Mouse (Mus musculus): ENCODE results near the gene Cpne1. TPM values are rescaled to one million over a fixed set of nuclear protein-coding genes. Genes with fewer than 3 reads are reported as not detected.
A peak's percentile ranks its signal among the peaks of the same experiment; 100 is the strongest.

The Cpne1 gene
- 43.1 and 44.9 TPM in 2 replicates for polyA plus RNA-seq (2015; fragmentation: Nextera tagmentation; extraction: Ambion mirVana)

DNA sequence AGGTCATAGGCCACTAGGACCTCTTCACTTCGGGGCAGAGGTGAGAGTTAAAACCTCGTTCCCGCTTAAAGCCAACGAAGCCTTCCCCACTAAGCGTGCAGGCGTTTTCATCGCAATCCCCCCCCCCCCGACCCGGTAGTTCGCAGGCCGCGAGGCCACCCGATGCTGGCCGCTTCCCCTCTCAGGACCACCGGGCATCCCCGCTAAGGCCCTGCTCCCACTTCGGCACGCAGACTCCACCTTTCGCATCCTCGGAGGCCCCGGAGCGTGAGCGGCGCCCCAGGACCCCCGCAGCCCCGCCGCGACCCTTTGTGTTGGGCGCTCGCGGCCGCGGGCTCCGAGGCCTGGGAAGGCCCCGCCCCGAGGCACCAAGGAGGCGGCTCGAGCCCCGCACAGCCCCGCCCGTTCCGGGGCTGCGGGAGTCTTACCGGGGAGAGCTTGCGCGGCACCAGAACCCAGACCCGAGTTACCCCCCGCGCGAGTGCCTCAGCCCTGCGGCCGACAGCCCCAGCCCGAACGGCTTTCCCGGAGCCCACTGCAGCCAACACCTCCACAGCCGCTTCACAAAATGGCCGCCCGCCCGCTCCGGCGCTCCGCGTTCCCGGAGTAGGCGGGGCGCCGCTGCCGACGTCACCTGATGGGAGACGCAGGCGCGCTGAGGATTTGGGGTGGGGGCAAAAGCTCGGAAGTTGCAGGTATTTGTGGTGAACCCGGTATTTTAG is at the start of gene Cpne1, which contains the start of gene Rbm12:
Cpne1 (minus strand) TSS at position 608 of the 722 bp plus-strand sequence.
Rbm12 (minus strand) TSS at position 621 of the 722 bp plus-strand sequence.
- ATAC-seq (replicated peaks; ENCODE audit: low FRiP score, low read depth) (peak; percentile 90), DNase-seq (ENCODE audit: low spot score) (peak; percentile 94)
- under 1% methylated on average over 73 of the region's 74 CpGs for WGBS
- peak within 1 kb of the TSS; percentile 94 for H3K27ac ChIP-seq
- no peaks in the 10 kb centered on the region for H3K27me3 ChIP-seq (ENCODE audit: insufficient read depth, low read length)
- peak within 1 kb of the TSS; percentile 99 for H3K4me3 ChIP-seq (replicated peaks; ENCODE audit: low read depth, low read length)
- no peaks in the 10 kb centered on the region; the same call in 1 of the 2 replicates for H3K4me1 ChIP-seq (replicated peaks; ENCODE audit: insufficient read depth, low read length)
- H3K9me3 ChIP-seq (replicated peaks; ENCODE audit: low read length), result no peaks in the 10 kb centered on the region
- no peaks in the 10 kb centered on the region for H3K36me3 ChIP-seq (ENCODE audit: insufficient read depth, low read length)
- no peak for TF ChIP-seq CTCF (IDR thresholded peaks at IDR 0.05; ENCODE audit: low read depth)
- H3K4me2 ChIP-seq (ENCODE audit: low read length), result peak within 1 kb of the TSS; percentile 75
- peak within 1 kb of the TSS; percentile 97 for H3K9ac ChIP-seq (ENCODE audit: low read depth, low read length)

DNA sequence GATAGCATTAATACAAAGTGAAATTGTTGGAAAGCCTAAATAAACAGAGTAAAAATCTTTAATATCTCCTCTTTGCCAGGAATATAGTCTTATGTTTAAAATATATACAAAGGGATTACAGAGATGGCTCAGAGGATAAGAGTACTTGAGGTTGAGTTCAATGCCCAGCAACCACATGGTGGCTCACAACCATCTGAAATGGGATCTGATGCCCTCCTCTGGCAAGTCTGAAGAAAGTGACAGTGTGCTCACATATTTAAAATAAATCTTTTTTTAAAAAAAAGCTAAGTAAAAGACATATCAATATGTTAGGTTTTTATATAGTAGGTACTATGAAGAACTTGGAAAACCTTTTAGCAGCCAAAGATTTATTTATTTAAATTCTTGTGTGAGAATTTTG is 39.8 kb upstream of the Cpne1 start:
- Histone ChIP-seq H3K4me1 (replicated peaks; ENCODE audit: insufficient read depth, low read length) (no peaks in the 10 kb centered on the region), H3K27ac (no peak overlapping the region), H3K9ac (ENCODE audit: low read depth, low read length) (no peak overlapping the region), H3K27me3 (ENCODE audit: insufficient read depth, low read length) (no peaks in the 10 kb centered on the region), H3K4me3 (replicated peaks; ENCODE audit: low read depth, low read length) (no peak overlapping the region), H3K9me3 (replicated peaks; ENCODE audit: low read length) (no peaks in the 10 kb centered on the region), H3K36me3 (ENCODE audit: insufficient read depth, low read length) (peaks cover 52% of the 10 kb centered on the region), H3K4me2 (ENCODE audit: low read length) (no peak overlapping the region)
- TF ChIP-seq CTCF (IDR thresholded peaks at IDR 0.05; ENCODE audit: low read depth), result 0 out of 2 replicates have a peak, but pooled peaks have one; percentile 24
- ATAC-seq (replicated peaks; ENCODE audit: low FRiP score, low read depth) (no peak), DNase-seq (ENCODE audit: low spot score) (no peak)

DNA sequence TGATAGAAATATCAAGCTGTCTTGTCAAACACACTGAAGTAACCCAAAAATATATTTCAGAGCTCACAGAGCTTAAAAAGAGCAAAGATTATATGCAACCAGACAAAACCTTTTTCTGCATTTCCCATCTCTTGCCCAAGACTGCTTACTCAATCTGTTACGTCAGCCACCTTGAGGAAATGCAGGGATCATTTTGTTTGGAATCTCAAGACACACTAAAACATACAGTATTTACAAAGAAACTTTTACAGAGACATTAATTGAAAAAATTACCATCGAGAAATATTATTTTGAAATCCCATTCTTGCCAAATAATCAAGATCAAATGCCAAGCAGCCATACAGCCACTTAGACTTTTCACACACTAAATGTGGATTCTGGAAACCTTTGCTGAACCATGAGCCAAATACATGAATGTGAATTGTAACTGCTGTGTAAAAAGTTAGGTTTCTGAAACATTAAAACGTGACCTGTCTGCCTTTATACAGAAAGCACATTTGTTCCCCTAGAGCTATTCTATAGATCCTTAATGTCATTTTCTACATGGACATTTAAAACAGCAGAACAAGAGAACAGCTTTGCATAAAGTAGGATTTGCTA is 35.7 kb upstream of the Cpne1 start:
- ATAC-seq (replicated peaks; ENCODE audit: low FRiP score, low read depth) (no peak), DNase-seq (ENCODE audit: low spot score) (no peak)
- TF ChIP-seq CTCF (IDR thresholded peaks at IDR 0.05; ENCODE audit: low read depth), result no peak
- no peak overlapping the region for H3K4me2 ChIP-seq (ENCODE audit: low read length)
- H3K27ac ChIP-seq, result no peak overlapping the region
- no peaks in the 10 kb centered on the region for H3K27me3 ChIP-seq (ENCODE audit: insufficient read depth, low read length)
- peaks cover 3% of the 10 kb centered on the region; the same call in 1 of the 2 replicates for H3K4me1 ChIP-seq (replicated peaks; ENCODE audit: insufficient read depth, low read length)
- 89% methylated on average over 3 of the region's 3 CpGs for WGBS
- peaks cover 31% of the 10 kb centered on the region for H3K36me3 ChIP-seq (ENCODE audit: insufficient read depth, low read length)
- H3K9me3 ChIP-seq (replicated peaks; ENCODE audit: low read length), result no peaks in the 10 kb centered on the region
- no peak overlapping the region for H3K4me3 ChIP-seq (replicated peaks; ENCODE audit: low read depth, low read length)
- H3K9ac ChIP-seq (ENCODE audit: low read depth, low read length), result no peak overlapping the region

DNA sequence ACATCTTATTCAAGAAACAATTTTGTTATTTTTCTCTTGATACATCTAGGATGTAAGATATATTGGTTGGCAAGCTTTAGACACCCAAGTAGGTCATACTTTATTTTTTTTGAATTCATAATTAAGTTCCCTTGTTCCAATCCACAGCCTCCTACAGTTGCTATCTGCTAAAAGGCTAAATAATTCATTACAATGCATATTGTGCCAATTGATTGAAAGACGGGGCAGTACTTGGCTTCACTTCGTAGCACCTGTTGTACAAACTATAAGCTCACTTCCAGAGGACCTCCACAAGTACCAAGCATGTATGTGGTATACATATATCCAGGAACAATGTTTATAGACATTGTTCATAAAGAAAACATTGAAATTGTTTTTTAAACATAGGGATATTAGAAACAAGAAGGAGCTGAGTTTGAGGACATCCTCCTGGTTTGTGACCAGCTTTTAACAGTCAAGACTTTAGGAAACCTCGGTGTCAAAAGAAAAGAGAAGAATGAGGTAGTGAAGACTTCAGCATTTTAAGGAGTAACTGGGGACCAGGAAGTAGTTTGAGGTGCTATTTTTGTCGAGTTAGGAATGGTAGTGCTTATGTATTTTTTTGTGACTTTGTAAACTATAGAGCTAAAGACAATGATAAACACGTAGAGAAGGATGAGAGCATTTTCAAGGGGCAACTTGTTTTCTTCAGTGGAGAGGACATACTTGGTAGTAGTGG is 34.7 kb upstream of the Cpne1 start:
- Histone ChIP-seq H3K4me3 (replicated peaks; ENCODE audit: low read depth, low read length) (no peak overlapping the region), H3K9me3 (replicated peaks; ENCODE audit: low read length) (no peaks in the 10 kb centered on the region), H3K4me2 (ENCODE audit: low read length) (no peak overlapping the region), H3K9ac (ENCODE audit: low read depth, low read length) (no peak overlapping the region), H3K36me3 (ENCODE audit: insufficient read depth, low read length) (peaks cover 28% of the 10 kb centered on the region), H3K27ac (no peak overlapping the region; the same call in 1 of the 2 replicates), H3K27me3 (ENCODE audit: insufficient read depth, low read length) (no peaks in the 10 kb centered on the region), H3K4me1 (replicated peaks; ENCODE audit: insufficient read depth, low read length) (peaks cover 3% of the 10 kb centered on the region; the same call in 1 of the 2 replicates)
- no peak for ATAC-seq (replicated peaks; ENCODE audit: low FRiP score, low read depth)
- TF ChIP-seq CTCF (IDR thresholded peaks at IDR 0.05; ENCODE audit: low read depth), result no peak
- 73% methylated on average over 5 of the region's 5 CpGs for WGBS
- DNase-seq (ENCODE audit: low spot score), result peak; percentile 19

DNA sequence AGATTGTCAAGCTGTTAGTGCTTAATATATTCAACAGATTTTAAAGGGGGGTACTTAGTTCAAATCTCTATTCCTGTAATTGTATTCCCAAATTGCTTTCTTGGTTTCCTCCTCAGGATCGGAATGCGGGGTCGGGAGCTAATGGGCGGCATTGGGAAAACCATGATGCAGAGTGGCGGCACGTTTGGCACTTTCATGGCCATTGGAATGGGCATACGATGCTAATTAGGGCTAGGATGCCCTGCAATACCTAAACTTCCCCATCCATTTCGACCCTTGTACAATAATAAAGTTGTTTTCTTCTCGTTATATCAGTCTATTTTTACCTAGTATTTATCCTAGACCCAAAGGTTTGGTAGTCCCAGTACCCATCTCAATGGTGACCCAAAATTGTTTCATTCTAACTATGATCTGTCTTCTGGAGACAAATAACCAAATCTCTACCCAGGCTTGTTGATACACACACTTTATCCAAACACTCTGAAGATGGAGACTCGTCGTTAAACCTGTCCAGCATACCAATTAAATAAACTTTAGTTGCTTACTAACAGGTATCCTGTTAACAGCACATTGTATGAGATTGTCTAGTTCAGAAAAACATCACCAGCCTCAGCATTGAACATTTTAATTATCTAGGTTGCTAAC is 33.8 kb upstream of the Cpne1 start:
- WGBS, result 60% methylated on average over 11 of the region's 11 CpGs

More for the DNA sequence above, 33.8 kb upstream of the Cpne1 start:
- H3K9me3 ChIP-seq (replicated peaks; ENCODE audit: low read length), result no peaks in the 10 kb centered on the region
- H3K4me1 ChIP-seq (replicated peaks; ENCODE audit: insufficient read depth, low read length), result peaks cover 3% of the 10 kb centered on the region; the same call in 1 of the 2 replicates
- H3K4me3 ChIP-seq (replicated peaks; ENCODE audit: low read depth, low read length), result no peak overlapping the region
- no peak overlapping the region for H3K27ac ChIP-seq
- peak overlapping the region; percentile 86; the same call in 1 of the 2 replicates for H3K4me2 ChIP-seq (ENCODE audit: low read length)
- H3K36me3 ChIP-seq (ENCODE audit: insufficient read depth, low read length), result peaks cover 26% of the 10 kb centered on the region
- no peaks in the 10 kb centered on the region for H3K27me3 ChIP-seq (ENCODE audit: insufficient read depth, low read length)
- DNase-seq (ENCODE audit: low spot score) (no peak), ATAC-seq (replicated peaks; ENCODE audit: low FRiP score, low read depth) (no peak)
- no peak overlapping the region for H3K9ac ChIP-seq (ENCODE audit: low read depth, low read length)
- no peak for TF ChIP-seq CTCF (IDR thresholded peaks at IDR 0.05; ENCODE audit: low read depth)
